Mouse (Mus musculus): Measurements from ENCODE around the gene Rasgrp4.

- TF ChIP-seq CTCF (IDR thresholded peaks at IDR 0.05) (no peak), EP300 (IDR thresholded peaks at IDR 0.05) (no peak)
These were observed 33.2 kb upstream of the Rasgrp4 start for GRCm38 (mm10) chr7:29101286-29102017.

Measured in lung, postnatal 0 days (tissue).